Mouse (Mus musculus) left cerebral cortex, postnatal 36 days (tissue): ENCODE measurements around the gene P3h1. TPM values are rescaled to one million over a fixed set of nuclear protein-coding genes. Genes with fewer than 3 reads are reported as not detected.

Experiments
- DNase-seq, 2 experiments: peaks; one replicate each; pipeline ENCODE4 v3.0.0; 2021 to 2022; ENCODE audit warnings: low spot score in 2 of 2, mixed read lengths in 1 of 2
- intact Hi-C: fragments of 180-260 bp; cut with DNase I; formaldehyde crosslinking; loops from one replicate; pipeline ENCODE4 v1.15.1; 2025
- total RNA-seq, 2 experiments: library from RNA; stranded (reverse); gene quantifications; 2 replicates each; pipeline ENCODE4 v1.2.3; 2021

Gene P3h1
- 1 to 10 TPM; 4.9 to 7.7 TPM for total RNA-seq

DNA sequence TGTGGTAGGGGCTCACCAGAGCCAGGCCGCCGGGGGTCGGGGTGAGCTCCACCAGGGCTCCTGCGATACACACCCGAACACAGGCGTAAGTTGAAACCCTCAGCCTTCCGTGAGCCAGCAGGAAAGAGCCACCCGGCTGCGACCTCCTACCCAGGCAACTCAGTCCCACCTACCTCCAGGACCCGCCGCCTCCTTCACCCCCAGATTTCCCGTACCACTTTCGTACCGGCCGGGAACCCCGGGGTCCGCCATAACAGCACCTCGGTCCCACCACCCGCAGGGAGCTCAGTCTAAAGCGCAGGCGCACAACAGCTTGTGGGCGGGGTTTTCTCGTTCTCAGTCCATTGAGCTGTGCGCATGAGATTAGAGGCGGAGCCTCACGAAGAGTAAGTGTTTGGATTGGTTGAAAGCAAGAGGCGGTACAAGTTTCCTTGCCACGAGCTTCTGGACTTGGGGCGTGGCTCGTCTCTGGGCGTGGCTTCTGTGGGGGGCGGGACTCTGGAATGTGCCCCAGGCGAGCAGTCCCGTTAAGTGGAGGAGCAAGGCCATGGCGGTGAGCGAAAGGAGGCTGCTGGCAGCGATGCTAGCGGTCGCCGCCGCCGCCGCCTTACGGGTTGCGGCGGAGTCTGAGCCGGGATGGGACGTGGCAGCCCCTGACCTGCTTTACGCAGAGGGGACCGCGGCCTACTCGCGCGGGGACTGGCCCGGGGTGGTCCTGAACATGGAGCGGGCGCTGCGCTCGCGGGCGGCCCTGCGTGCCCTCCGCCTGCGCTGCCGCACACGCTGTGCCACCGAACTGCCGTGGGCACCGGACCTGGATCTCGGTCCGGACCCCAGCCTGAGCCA is at the start of gene P3h1, which contains the start of gene AU022252:
TSS of gene P3h1 (plus strand) at position 506 of the 846 bp plus-strand sequence.
TSS of gene AU022252 (minus strand) at position 303 of the 846 bp plus-strand sequence.
- peak; percentile 97 for DNase-seq
- intact Hi-C loops, result no loop called here

DNA sequence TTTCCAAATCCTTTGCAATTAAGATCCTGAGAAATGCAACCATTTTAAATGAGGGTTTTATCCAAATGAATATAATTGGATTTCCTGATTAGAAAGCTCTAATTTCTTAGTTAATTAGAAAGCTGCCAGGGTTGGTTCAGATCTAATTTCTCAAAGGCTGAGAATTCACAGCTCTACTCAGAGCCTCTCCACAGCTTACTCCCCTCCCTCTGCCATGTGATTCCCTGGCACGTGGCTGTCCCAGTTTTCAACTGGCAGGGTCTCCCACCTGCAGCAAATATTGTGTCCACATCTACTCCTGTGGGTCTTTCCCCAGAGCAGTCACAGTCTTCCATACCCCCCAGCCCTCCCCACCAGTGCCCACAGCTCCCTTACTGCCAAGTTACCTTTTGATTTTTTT is 49.2 kb upstream of the P3h1 start:
- intact Hi-C loops, result no loop called here
- no peak for DNase-seq

DNA sequence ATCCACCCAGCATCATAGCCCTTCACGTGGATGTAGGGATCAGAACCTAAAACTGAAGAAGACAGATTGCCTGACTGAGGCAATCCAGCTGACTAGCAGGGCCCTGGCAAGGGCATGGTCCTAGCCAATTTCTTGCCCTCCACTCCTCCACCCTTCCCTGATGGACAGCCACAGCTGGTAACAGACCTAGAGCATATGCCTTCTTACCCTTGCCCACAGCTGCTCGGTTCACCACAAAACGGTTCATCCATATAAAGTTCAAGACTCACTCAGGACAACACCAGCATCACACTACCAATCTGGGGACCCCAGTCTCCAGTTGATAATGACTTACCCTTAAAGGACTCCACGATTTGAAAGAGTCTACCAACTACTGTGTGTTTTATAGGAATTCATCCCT is 46.9 kb upstream of the P3h1 start:
- intact Hi-C loops, result no loop called here

DNA sequence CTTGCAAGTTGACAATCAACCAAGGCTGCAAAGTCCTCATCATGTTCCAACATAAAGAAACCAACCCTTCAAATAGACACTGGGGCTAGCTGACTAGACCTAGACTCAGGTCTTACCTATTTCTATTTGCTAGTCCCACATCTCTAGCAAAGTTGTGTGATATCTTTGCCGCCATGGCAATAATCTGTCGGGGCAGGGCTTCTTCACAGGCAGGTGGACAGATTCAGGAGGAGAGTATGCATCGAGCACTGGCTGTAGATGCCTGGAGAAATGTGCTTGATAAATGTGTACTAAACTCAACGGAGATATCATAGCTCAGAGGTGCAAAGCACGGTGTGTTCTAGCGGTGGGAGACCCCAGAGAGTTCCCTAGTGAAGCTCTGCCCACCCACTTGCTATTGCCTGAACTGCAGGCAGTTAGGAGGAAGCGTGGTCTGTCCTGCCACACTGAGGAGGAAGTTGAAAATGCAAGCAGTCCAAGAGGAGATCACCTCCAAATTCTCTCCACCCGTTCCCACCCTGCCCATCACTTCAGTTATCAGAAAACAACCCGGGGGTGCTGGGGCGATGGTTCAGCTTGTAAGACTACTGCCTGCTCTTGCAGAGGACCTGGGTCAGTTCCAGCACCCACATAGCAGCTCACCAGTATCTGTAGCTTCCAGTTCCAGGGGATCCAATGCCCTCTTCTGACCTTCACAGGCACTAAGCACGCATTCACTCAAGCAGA is 44.5 kb upstream of the P3h1 start:
- intact Hi-C loops, result no loop called here

More for the DNA sequence above, 46.9 kb upstream of the P3h1 start:
- no peak for DNase-seq

DNA sequence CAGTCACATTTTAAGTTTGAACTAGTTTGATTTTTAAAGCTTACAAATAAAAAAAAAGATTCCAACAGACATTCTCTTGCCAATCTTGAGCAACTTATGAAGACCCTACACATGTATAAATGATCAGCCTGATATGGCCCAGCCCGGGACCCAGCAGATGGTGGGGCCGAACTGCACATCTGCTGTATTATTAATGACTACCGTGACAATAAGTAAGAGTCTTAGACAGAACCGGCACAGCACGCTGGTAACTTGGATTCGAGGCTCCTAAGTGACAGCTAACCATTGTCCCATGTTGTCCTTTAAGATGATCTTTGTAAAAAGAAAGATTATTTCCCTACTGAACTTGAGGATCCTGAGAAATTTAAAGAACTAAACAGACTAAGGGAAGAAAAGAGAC is 43.3 kb upstream of the P3h1 start:
- intact Hi-C loops, result no loop called here
- DNase-seq, result no peak

More for the DNA sequence above, 44.5 kb upstream of the P3h1 start:
- DNase-seq, result no peak

DNA sequence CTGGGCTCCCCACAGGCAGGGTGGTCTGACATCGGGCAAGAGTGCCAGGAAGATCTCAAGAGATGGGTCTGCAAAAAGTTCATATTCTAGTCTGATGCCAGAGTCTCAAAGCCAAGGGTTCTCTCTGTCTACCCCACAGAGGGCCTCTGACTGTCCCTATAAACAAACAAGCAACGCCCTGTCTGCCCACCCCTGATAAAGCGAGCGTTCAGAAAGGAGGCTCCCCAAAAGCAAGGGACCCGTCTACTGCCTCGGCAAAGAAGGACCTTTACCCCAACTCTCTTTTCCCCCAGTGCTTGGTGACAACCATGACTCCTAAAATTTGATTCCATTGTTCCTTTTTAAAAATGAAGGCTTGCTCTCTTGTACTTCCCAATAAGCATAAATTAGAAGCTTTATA is 42.9 kb upstream of the P3h1 start, which contains the start of gene Ermap:
TSS of gene Ermap (minus strand) at position 148 of the 400 bp plus-strand sequence.
- intact Hi-C loops, result no loop called here
- DNase-seq, result no peak

DNA sequence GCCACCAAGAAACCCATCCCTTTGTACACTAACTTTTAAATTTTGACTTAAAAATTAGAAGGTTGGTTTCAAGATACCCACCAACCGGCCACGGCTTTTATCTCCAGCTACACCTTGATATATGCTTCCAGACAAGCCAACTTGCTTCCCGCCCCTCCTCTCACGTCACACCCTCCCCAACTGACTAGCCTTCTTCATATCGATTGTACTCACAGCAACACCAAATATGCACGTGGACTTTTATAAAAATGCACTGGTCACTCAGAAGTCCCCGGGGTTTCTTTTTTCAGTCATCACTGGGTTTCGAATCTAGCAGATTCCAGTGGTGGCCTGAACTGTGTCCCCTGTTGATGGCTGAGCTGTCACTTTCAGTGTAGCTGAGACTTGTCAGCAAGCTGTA is 42.1 kb upstream of the P3h1 start:
- no peak for DNase-seq
- intact Hi-C loops, result no loop called here

DNA sequence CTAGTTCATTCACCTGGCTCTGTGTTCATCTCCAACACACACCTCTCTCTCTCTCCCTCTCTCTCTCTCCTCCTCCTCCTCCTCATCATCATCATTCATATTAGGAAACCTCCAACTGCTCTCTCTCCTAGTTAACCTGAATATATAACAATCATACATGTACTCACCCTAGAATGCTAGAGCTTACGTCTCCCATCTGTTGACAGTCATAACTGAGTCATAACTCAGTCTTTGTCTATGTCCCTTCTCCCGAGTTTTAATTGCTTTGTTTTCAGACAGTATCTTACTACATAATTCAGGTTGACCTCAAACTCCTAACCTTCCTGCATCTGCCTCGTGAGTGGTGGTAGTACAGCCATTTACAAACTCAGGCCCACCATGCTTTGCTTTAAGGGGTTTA is 41.4 kb upstream of the P3h1 start:
- intact Hi-C loops, result no loop called here
- no peak for DNase-seq

DNA sequence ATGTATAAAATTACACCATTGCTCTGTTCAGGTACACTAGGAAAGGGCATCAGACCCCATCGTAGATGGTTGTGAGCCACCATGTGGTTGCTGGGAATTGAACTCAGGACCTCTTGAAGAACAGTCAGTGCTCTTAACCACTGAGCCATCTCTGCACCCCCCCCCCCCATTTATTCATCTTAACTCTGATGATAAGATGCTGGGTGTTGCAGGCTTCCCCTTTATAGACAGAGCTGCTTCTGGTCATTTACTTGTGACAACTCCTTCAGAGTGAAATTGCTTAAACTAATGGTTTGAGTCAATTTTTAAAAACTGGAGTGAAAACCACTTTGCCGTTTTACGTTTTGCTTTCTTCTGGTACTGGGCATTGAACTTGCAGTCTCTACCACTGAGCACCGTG is 40.0 kb upstream of the P3h1 start:
- intact Hi-C loops, result no loop called here
- DNase-seq, result no peak

DNA sequence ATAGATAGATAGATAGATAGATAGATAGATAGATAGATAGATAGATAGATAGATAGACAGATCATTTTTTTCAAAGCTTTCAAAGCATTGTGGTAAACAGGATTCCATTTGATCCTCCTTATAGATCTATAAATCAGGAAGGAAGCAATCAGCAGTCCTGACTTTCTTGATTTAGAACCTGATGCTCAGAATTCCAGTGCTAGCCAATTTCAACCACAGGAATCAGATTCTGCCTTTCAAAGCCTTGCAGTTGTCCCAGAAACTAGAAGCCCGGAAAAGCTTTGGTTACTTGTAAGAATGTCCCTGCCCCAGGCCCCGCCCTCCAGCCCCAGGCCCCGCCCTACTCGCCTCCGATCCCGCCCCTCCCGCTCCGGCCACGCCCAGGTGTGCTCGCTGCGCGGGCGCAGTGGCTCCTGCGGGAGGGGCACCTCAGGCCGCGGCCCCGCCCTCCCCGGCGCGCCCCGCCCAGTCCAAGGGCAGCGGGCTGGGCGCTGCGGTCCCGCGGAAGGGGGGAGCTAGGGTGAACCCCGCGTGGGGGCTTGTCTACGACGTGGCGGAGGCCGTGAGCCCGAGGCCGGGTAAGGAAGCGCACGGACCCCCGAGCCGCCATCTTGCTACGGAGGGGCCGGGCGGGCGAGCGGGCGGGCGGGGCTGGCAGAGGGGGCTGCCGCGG is 37.7 kb upstream of the P3h1 start, which contains the start of gene Svbp:
TSS of gene Svbp (plus strand) at position 398 of the 673 bp plus-strand sequence.
- peak; percentile 83 for DNase-seq
- intact Hi-C loops, result no loop called here

DNA sequence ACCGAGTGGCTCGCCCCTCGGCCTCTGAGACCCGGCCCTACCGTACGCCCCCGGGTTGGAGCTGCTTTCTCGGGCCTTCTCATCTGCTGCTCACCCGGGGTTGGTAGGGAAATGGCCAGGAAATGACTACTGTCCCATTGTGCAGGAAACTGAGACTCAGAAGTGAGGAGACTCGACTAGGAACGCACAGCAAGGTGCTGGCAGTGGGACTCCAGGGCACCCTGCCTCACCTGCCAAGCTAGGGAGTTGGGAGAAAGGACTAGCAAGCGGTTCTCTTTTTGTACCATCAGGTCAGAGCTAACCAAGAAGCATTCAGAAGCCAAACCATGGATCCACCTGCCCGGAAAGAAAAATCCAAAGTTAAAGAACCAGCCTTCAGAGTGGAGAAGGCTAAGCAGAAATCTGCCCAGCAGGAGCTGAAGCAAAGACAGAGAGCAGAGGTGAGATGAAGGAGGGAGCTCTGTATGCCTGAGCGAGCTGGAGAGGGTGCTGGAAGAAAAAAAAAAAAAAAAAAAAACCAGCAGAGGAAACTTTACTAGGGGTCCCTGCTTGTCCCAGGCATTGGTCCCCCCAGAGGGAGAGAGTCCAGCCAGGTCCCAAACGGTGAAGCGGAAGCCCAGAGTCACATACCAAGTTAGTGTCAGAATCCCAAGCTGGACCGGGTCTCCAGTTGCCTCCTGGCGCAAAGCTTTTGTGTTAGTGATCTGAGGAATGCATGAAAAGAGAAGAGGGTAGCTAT is 37.0 kb upstream of the P3h1 start:
- intact Hi-C loops, result no loop called here
- no peak for DNase-seq

DNA sequence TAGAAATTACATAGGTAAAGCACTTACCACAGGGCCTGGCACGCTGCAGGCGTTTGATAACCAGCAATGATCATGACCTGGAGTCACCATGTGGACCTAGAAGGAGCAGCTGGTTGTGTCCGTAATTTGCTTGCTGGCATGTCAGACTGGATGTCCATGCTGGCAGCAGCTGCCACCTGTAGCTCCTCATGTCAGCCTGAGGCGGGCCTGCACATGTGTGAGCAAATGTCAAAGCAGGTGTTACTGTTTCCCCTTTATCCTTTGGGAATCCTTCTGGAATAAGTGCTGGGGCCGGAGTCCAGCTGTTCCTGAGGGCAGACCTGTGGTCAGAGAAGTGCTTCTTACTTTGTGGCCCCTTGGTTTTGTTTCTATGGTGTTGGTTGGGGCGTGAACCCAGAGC is 34.6 kb upstream of the P3h1 start:
- DNase-seq, result no peak
- intact Hi-C loops, result no loop called here

DNA sequence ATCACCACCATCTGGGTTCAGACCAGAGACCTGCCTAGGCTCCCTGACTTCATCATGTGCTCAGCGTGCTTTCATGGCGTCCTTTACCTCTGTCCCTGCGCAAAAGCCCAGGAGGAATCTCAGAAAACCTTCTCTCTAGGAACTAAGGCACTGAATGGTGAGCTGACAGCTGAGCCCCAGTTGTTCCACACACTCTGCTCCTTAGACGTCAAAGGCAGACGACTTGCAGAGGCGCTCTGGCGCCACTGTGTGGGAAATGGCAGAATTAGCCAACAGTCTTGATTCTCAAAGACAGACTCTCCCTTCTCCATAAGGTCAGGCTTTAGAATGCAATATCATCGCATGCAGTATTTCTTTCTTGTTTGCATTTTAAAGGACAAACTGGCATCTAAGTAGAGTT is 28.0 kb upstream of the P3h1 start:
- intact Hi-C loops, result loop anchor here (2.0 to 5.0 kb wide), 2 partner anchors 37 to 200 kb away; no protein-coding TSS in a partner anchor
- peak; percentile 34 to 38 for DNase-seq

DNA sequence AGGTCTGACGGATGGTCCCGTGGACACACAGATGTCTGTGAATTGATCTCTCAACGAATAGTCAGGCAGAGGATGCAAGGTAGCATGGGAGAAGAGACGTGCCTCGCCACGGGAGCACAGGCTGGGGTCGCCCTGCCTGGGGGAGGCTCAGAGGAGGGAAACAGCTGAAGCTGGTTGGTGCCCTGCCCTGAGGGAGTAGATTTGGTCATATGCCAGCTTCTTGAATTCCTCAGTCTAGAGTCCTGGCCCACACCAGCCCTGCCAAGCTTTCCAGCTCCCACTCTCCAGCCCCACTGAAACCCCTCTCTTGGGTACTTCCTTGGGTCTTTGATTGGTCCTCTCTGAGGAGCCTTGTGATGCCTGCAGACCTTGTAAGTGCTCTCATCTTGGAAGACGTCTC is 16.0 kb upstream of the P3h1 start:
- DNase-seq, result no peak

DNA sequence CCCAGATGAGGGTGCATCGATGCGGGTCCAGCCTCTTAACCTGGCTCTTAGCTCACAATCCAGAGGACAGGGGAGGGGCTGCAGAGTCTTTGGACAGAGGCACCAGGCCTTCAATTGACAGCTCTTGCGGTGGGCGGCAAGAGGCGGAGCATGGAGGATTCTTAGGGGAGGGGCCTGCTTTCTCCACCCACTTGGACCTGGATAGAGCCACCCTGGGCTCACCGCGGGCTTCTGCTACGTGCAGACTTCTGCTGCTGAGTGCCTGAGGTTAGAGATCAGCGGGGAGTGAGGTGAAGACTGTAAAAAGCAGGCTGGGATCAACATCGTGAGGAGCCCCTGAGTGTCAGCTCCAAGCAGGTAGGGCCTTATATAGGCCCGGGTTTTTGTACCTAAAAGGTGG is 14.5 kb upstream of the P3h1 start, which contains the start of gene Tmem269:
TSS of gene Tmem269 (minus strand) at position 49 of the 400 bp plus-strand sequence.
- no peak for DNase-seq
- intact Hi-C loops, result no loop called here

More for the DNA sequence above, 16.0 kb upstream of the P3h1 start:
- intact Hi-C loops, result no loop called here

DNA sequence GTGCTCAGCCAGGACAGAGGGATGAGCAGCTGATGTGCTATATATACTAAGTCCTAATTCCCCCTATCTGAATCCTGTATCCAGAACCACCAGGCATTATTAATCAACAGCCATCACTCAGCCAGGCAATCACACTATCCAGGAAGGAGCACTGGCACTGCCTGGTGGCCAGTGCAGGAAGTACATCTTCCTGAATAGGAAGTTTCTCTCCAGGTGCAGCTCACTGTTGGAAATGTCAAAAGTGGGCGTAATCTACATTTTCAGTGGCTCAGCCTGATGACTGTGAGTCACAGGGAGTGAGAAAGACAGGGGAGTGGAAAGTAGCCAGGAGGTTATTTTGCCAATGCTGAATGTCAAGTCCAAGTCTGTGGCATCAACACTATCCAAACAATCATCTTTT is 9.0 kb upstream of the P3h1 start:
- intact Hi-C loops, result no loop called here
- peak in 1 of 2 experiments; percentile 11 for DNase-seq

DNA sequence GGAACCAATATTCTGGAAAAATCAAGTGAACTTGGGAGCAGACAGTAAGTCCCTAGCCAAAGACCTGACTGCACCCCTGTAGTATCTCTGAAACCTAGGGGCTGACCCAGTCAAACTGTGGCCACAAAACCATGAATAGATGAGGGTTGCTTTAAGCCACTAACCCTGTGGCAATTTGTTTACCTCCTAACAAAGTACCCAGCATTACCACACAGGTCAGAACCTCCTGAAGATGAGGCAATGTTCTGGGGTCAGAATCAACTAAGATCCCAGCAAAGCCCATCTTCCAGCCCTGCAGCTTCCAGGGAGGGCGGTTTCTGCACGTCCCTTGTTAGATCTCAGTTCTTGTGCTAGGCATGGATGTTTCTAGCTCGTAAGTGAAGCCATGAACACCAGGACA is 8.2 kb upstream of the P3h1 start:
- DNase-seq, result no peak
- intact Hi-C loops, result no loop called here

DNA sequence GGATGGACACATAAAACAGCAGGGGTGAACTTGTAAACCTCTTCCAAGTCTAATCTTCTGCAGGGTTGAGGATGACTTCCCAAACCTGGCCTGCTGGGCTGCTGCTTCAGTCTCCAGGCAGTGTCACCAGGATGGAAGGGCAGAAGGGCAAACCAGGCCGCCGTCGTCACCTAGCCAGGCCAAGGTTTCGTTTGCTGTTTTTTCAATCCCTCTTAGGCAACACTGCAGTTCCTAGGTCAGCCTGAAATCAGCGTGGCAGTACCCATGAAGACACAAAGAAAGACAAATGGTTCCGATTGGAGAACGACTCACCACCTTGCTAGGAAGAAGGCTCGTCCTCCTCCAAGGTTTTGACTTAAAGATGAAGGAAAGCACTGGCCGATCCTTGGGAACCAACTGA is 7.0 kb upstream of the P3h1 start:
- intact Hi-C loops, result no loop called here
- DNase-seq, result no peak

DNA sequence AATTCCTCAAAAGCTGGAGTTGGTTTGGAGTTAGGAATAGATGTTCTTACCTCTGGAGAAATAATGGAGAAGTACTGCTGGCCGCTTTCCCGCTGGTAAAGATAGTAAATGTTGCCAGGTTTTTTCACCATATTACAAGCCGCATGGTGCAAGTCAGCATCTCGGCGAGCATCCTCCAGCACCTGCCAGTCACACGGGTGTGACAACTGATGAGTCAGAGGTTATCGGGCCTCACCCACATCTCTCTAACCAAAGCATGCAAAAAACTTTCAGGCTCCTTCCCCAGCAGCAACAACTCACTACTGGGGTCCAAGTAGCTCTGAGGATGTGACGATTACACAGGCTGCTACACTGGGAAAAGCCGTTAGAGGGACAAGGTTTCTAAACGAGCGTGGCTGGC is 6.0 kb upstream of the P3h1 start:
- DNase-seq, result no peak
- intact Hi-C loops, result no loop called here
